Mouse (Mus musculus) frontal cortex, postnatal 10 days (tissue): ENCODE results near the gene Smpd4.
A peak's percentile ranks its signal among the peaks of the same experiment; 100 is the strongest.

Source experiments
- DNase-seq, 2 experiments: peaks; one replicate each; pipeline ENCODE4 v3.0.0; 2022; ENCODE audit warnings: low spot score in 2 of 2, mixed read lengths in 1 of 2

Smpd4 gene

GRCm38 (mm10) chr16:17638036-17638628 lies 19.0 kb downstream of the Smpd4 start:
- DNase-seq, result no peak

- DNase-seq, result no peak
Measured at GRCm38 (mm10) chr16:17639081-17639480, 19.9 kb downstream of the Smpd4 start.

GRCm38 (mm10) chr16:17639951-17640350 lies 20.8 kb downstream of the Smpd4 start:
- DNase-seq, result no peak

GRCm38 (mm10) chr16:17640706-17641105 lies 21.6 kb downstream of the Smpd4 start:
- no peak for DNase-seq

GRCm38 (mm10) chr16:17641301-17641700 lies 22.1 kb downstream of the Smpd4 start:
- DNase-seq, result no peak

- DNase-seq, result no peak
Measured at GRCm38 (mm10) chr16:17642311-17642710, 23.2 kb downstream of the Smpd4 start.

GRCm38 (mm10) chr16:17643437-17643990 lies 24.4 kb downstream of the Smpd4 start:
- no peak for DNase-seq

- DNase-seq, result peak; percentile 69 to 78
Measured at GRCm38 (mm10) chr16:17646310-17647114, 27.4 kb downstream of the Smpd4 start, which contains the start of gene Ccdc74a. TSS of gene Ccdc74a (plus strand) at chr16:17646470.

- no peak for DNase-seq
Measured at GRCm38 (mm10) chr16:17647156-17647555, 28.0 kb downstream of the Smpd4 start.

- no peak for DNase-seq
Measured at GRCm38 (mm10) chr16:17647566-17648340, 28.6 kb downstream of the Smpd4 start.

- DNase-seq, result no peak
Measured at GRCm38 (mm10) chr16:17649925-17650605, 30.9 kb downstream of the Smpd4 start.

- DNase-seq, result no peak
Measured at GRCm38 (mm10) chr16:17650711-17651110, 31.6 kb downstream of the Smpd4 start.

GRCm38 (mm10) chr16:17652607-17653006 lies 33.5 kb downstream of the Smpd4 start:
- DNase-seq, result no peak

GRCm38 (mm10) chr16:17653601-17654000 lies 34.4 kb downstream of the Smpd4 start:
- DNase-seq, result no peak

GRCm38 (mm10) chr16:17654188-17654795 lies 35.1 kb downstream of the Smpd4 start:
- DNase-seq, result no peak

GRCm38 (mm10) chr16:17656212-17656871 lies 37.2 kb downstream of the Smpd4 start:
- DNase-seq, result no peak

- no peak for DNase-seq
Measured at GRCm38 (mm10) chr16:17665568-17665967, 46.4 kb downstream of the Smpd4 start.

- DNase-seq, result no peak
Measured at GRCm38 (mm10) chr16:17669886-17670285, 50.7 kb downstream of the Smpd4 start.
